Mouse (Mus musculus) mature B cell (primary cell): ENCODE data around the gene Lcp2.

Experiments used
- in situ Hi-C: fragments of 300-500 bp; cut with MboI; formaldehyde crosslinking; loops from 2 replicates; pipeline ENCODE4 v1.14.3; 2019

Gene Lcp2

GRCm38 (mm10) chr11:34047542-34047937 lies 820 bp downstream of the Lcp2 start:
- in situ Hi-C loops = no loop called here

DNA sequence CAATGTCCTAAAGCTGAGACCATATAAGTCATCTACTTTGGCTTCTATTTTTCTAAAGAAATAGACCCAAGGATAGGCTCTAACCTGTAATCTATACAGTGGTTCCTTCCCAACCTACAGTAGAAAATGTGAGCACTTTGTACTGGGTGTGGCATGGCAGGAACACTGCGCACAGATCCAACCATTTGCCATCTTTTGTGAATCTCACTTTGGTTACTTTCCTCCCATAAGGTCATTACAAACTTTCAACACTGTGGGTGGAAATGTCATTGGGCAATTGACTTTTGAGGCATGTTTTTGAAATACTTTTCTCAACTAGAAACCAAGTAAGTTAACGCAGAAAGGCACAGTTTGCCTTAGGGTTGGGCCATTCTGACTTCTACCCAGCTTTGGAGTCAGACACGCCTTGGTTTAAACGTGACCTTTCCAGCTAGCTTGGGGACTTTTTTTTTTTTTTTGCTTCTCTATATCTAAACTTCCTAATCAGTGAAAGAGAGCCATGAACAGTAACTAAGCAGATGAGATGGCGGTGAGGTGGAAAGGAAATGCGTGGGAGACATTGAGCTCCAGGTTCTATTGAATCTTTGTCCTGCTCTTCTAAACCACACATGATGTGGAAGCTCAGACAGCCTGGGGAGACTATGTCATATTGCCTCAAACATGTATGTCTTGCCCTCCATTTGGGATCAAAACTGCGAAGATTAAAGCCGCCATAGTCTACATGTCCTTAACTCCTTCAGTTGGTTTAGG lies 1.8 kb downstream of the Lcp2 start:
- in situ Hi-C loops = no loop called here

DNA sequence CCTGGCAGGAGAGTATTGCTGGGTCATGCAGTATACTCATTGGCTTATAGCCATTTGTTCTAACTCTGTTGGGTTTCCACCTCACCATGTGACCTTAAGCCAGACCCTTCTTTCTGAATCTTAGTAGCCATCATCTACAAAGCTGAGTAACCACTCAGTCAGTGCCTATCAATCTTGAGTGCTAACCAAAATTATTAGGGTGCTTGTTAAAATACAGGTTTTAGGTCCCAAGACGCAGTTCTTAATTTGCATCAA lies 2.3 kb downstream of the Lcp2 start:
- in situ Hi-C loops = no loop called here

GRCm38 (mm10) chr11:34050063-34050462 lies 3.3 kb downstream of the Lcp2 start:
- in situ Hi-C loops = no loop called here

DNA sequence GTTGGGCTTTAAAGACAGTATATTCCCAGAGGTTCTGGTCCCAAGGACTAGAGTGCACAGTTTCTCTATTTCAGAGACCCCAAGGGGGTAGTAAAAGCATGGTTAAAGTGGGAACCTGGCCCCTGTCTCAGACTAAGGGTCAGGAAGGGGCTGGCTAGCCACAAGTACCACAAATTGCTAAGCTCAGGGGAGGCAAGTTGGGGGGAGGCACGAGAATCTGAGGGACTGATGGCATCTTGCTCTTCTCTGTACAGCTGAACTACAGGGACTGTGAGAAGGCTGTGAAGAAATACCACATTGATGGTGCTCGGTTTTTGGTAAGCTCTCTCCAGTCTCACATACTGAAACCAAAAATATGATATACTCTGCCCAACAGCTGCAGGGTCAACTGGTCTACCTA lies 3.9 kb downstream of the Lcp2 start:
- in situ Hi-C loops = no loop called here

- in situ Hi-C loops = no loop called here
Observed at GRCm38 (mm10) chr11:34053031-34053818, 6.5 kb downstream of the Lcp2 start.

GRCm38 (mm10) chr11:34054031-34054727 lies 7.5 kb downstream of the Lcp2 start:
- in situ Hi-C loops = no loop called here

- in situ Hi-C loops = no loop called here
Observed at GRCm38 (mm10) chr11:34056715-34057114, 10.0 kb downstream of the Lcp2 start.

GRCm38 (mm10) chr11:34058332-34058731 lies 11.6 kb downstream of the Lcp2 start:
- in situ Hi-C loops = no loop called here

GRCm38 (mm10) chr11:34058960-34059359 lies 12.2 kb downstream of the Lcp2 start:
- in situ Hi-C loops = no loop called here

DNA sequence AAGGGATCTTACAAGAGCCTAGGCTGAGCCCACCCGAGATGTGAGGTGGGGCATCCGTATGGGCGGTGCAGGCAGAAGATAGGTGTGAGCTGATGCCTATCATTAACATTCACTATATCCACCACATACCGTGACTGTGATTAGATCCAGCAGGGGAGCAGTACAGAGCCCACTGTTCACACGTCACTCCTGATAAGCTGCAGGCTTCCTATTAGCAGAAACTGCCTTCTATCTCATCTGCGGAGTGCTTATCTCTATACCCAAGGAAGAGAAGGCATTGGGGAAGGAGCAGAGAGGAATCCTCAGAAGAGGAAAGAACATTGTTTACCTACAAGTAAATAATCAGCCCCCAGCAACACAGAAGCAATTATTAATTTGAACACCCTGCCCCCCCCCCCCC lies 15.0 kb downstream of the Lcp2 start:
- in situ Hi-C loops = no loop called here

GRCm38 (mm10) chr11:34063257-34063656 lies 16.5 kb downstream of the Lcp2 start:
- in situ Hi-C loops = no loop called here

GRCm38 (mm10) chr11:34063702-34064485 lies 17.2 kb downstream of the Lcp2 start:
- in situ Hi-C loops = no loop called here

- in situ Hi-C loops = no loop called here
Observed at GRCm38 (mm10) chr11:34070596-34070995, 23.9 kb downstream of the Lcp2 start.

DNA sequence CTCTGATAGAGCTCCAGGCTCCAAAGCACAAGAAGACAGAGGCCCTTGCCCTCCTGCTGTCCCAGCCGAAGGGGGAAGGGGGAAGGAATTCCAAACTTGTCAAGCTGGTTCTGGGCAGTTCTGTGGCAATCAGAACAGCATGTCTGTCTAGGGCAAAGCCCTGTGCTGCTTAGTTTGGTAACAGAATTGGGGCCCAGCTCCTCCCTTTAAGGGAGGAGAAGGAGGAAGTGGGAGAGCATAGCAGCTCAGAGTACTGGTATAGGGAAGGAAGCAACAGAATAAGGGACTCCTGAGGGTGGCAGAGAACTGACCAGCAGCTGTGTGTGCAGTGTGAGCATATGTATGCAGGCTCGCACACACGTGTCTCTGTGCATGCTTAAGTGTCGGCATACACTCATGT lies 25.6 kb downstream of the Lcp2 start:
- in situ Hi-C loops = no loop called here

DNA sequence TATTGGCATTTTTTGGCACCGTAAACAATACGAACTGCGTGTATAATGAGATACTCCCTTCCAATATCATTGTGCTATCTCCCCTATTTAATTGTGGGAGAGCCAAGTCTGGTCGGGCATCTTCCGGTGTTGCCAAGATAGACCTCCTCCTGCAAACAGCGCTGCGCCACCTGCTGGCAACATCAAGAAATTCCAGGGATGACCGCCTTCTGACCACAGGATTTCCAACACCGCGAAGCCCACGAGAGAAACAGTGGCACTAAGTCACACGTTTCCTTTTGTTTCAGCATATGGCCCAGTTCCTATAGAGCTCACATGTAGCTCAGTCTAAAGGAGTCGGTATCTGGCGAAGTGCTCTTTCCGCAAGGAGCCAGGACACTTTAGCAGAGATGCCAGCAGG lies 27.1 kb downstream of the Lcp2 start:
- in situ Hi-C loops = no loop called here

- in situ Hi-C loops = no loop called here
Observed at GRCm38 (mm10) chr11:34077870-34078269, 31.1 kb downstream of the Lcp2 start.

DNA sequence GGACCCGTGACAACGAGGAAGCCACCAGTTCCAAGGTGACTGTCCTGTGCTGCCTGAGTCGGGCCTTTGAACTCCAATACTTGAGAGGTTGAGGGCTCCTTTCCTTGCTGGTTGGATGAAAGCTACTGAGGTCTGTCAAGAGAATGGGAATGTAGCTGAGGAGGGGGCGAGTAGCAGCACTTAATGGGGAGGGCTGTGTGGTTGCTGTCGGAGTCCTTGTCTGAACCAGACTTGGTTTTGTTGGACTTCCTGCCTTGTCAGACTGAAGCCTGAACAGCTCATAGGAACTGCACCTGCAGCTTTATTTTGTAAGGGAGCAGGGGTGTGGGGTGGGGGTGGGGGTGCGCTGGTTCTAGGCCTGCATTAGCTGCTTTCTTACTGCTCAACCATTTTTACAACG lies 31.9 kb downstream of the Lcp2 start:
- in situ Hi-C loops = no loop called here

DNA sequence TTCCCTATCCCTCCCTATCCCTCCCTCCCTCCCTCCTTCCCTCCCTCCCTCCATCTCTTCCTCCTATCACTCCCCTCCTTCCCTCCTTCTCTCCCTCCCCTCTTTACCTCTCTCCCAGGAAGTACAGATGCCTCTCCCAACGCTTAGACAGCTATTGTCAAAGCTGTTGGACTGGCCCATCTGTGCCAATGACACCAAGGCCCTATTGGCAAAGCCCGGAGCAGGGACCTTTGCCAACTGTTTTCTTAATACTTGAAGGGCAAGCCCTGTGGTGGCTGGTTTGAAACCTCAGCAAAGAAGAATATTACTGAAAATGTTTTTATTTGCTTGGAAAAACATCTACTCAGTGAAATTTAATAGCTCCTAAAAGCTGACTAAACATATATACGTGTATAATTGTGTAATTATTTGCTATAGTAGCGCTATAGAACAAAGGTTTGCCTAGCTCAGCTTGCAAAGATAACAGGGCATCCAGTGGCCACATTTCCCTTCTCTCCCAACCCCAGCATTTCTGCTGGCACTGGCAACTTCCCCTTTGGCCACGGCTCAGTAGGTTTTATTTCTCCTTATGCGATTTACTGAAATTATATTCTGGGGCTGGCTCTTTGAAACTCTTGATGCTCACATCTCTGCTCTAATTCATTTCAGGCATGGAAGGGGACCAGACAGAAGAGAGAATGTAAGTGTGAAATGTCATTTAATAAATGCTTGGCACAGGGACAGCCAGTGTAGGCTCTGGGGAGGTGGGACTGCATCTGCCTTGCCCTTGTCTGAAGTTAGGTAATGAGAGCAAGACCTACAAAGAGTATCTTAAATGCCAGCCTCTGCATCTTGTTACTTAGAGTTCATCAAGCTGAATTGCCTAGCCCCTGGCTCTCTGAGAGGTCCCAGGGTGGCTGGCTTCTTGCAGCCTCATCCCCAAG lies 33.1 kb downstream of the Lcp2 start:
- in situ Hi-C loops = no loop called here

GRCm38 (mm10) chr11:34083795-34084194 lies 37.1 kb downstream of the Lcp2 start:
- in situ Hi-C loops = no loop called here

DNA sequence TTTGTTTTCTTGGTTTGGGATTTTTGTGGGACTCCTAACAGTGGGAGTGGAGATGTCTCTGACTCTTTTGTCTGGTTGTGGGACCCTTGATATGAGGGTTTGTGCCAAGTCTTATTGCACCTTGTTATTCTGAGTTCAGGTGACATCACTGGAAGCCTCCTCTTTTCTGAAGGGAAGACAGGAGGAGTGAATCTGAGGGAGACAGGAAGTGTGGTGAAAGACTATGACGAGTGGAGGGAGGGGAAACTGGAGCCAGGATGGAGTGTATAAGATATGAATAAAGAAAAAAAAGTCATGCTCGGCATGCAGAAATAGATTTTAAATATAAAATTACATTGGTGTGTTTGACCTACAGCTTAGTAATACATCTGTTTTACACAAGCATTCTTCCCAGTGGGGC lies 37.9 kb downstream of the Lcp2 start:
- in situ Hi-C loops = no loop called here
